Mouse (Mus musculus) C2C12 (cell line): ENCODE results near the gene Olfml1. TPM values are rescaled to one million over a fixed set of nuclear protein-coding genes. Genes with fewer than 3 reads are reported as not detected.

ENCODE experiments used
- H3K27me3 ChIP-seq: one replicate; pipeline ENCODE4 v1.6.1; 2011; ENCODE audit not compliant: control insufficient read depth, insufficient read depth, insufficient read length
- H3K36me3 ChIP-seq: one replicate; pipeline ENCODE4 v1.6.1; 2011; ENCODE audit not compliant: control insufficient read depth, insufficient read depth
- H3K4me3 ChIP-seq: one replicate; pipeline ENCODE4 v1.5.1; 2011; ENCODE audit warnings: mild to moderate bottlenecking, control low read depth; ENCODE audit not compliant: poor library complexity, insufficient read depth, severe bottlenecking
- H3K79me2 ChIP-seq: one replicate; pipeline ENCODE4 v1.6.1; 2011; ENCODE audit not compliant: control insufficient read depth, insufficient read depth
- H3K79me3 ChIP-seq: one replicate; pipeline ENCODE4 v1.6.1; 2011; ENCODE audit warnings: low read depth, control low read depth
- H3ac ChIP-seq: one replicate; pipeline ENCODE3; 2011; ENCODE audit warnings: low read depth; ENCODE audit not compliant: control insufficient read depth, insufficient read length
- CEBPB ChIP-seq: IDR thresholded peaks from one replicate; pipeline ENCODE4 v1.6.1; 2011; ENCODE audit warnings: low read depth, mild to moderate bottlenecking, control low read depth, moderate library complexity
- CTCF ChIP-seq: IDR thresholded peaks from one replicate; pipeline ENCODE4 v1.5.1; 2011; ENCODE audit not compliant: control insufficient read depth, insufficient read depth, insufficient read length
- FOSL1 ChIP-seq: IDR thresholded peaks from one replicate; pipeline ENCODE4 v1.8.0; 2011; ENCODE audit warnings: mild to moderate bottlenecking, low read length; ENCODE audit not compliant: poor library complexity, insufficient read depth, severe bottlenecking
- MAX ChIP-seq: IDR thresholded peaks from one replicate; pipeline ENCODE4 v1.6.1; 2011; ENCODE audit warnings: mild to moderate bottlenecking, control low read depth
- MYOD1 ChIP-seq: IDR thresholded peaks from one replicate; pipeline ENCODE4 v1.6.1; 2011; ENCODE audit warnings: low read depth; ENCODE audit not compliant: control insufficient read depth, insufficient read length
- MYOG ChIP-seq: IDR thresholded peaks from one replicate; pipeline ENCODE4 v1.6.1; 2011; ENCODE audit not compliant: control insufficient read depth, insufficient read length; ENCODE audit errors: extremely low read depth
- USF1 ChIP-seq: IDR thresholded peaks from one replicate; pipeline ENCODE4 v1.6.1; 2011; ENCODE audit warnings: low read depth, mild to moderate bottlenecking, control low read depth, moderate library complexity
- polyA plus RNA-seq: library from polyadenylated mRNA; unstranded; fragments of >200 nt; fragmentation: generic; extraction: Trizol; gene quantifications from one replicate; pipeline ENCODE4 v1.2.1, GENCODE M21; 2012; ENCODE audit warnings: missing spikeins

The Olfml1 gene
- polyA plus RNA-seq, 1 experiment: not detected

GRCm38 (mm10) chr7:107595426-107595825 lies 28.2 kb downstream of the Olfml1 start:
- Histone ChIP-seq H3K79me3 (no peaks in the 10 kb centered on the region), H3K79me2 (no peaks in the 10 kb centered on the region), H3K36me3 (no peaks in the 10 kb centered on the region), H3K27me3 (no peaks in the 10 kb centered on the region), H3ac (no peak overlapping the region), H3K4me3 (no peak overlapping the region)
- TF ChIP-seq FOSL1 (no peak), MYOG (no peak), CTCF (no peak), CEBPB (no peak), USF1 (no peak)

DNA sequence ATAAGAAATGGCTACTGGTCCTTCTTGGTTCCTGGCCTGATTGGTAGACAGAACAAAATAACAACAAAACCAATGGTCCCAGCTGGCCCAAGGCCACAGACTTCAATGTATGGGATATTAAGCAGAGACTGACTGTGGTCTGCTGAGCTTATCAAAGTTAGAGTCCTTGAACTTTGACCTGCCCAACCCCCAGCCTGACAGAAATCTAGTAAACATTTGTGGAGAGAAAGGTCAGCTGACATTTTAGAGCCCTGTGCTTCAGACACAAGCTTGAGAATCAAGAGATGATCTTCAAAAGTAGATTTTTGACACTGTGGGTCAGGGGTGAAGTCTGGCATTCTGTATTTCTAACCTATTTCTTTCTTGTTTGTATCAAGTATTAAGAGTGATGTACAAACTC lies 29.5 kb downstream of the Olfml1 start:
- no peak overlapping the region for H3K4me3 ChIP-seq
- TF ChIP-seq MYOD1 (no peak), CEBPB (no peak), MYOG (no peak), CTCF (no peak), MAX (no peak), FOSL1 (no peak), USF1 (no peak)
- H3K79me3 ChIP-seq: no peaks in the 10 kb centered on the region
- no peaks in the 10 kb centered on the region for H3K36me3 ChIP-seq
- no peaks in the 10 kb centered on the region for H3K27me3 ChIP-seq
- H3ac ChIP-seq: no peak overlapping the region
- H3K79me2 ChIP-seq: no peaks in the 10 kb centered on the region

DNA sequence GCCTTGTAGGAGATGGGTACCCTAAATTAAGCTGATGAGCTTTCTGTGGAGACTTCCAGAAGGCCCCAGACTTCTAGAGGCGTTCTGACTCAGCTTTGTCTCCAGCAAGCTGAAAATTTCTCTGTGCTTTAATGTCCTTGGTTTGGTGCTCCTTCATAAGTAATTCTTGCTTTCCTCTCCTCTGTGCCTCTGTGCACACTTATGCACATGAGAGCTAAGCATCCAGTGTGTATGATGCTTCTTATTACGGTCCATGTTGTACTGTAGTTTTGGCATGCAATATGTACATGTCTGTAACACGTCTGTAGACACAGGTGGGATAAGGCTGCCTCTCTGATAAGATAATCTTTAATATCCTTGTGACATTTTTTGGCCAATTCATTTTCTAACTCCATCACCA lies 30.7 kb downstream of the Olfml1 start:
- no peak overlapping the region for H3ac ChIP-seq
- H3K4me3 ChIP-seq: no peak overlapping the region
- H3K27me3 ChIP-seq: no peaks in the 10 kb centered on the region
- no peak for TF ChIP-seq CEBPB
- TF ChIP-seq CTCF: no peak
- no peak for TF ChIP-seq USF1
- TF ChIP-seq MAX: no peak
- H3K79me3 ChIP-seq: no peaks in the 10 kb centered on the region
- H3K79me2 ChIP-seq: no peaks in the 10 kb centered on the region
- H3K36me3 ChIP-seq: no peaks in the 10 kb centered on the region

DNA sequence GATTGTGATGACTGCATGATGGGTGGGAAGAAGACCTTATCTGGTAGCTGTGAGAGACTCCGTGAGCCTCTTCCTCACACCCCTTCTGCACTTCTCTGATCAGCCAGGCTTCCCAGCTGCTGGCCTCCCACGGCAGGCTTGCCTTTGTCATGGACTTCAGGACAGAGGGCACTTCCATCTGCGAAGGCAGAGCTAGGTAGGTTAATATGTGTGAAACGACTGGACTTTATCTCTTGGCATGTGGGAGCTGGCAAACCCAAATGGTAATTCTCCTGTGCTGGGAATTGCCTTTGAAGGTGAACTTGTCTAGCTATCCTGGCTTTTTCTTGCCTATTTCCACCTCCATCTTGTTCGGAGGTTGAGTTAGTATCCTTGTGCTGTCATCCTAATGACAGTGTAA lies 33.4 kb downstream of the Olfml1 start:
- H3K27me3 ChIP-seq: no peaks in the 10 kb centered on the region

GRCm38 (mm10) chr7:107602505-107602904 lies 35.3 kb downstream of the Olfml1 start:
- no peak for TF ChIP-seq MYOD1
- no peak for TF ChIP-seq FOSL1
- TF ChIP-seq MYOG: no peak
- no peak for TF ChIP-seq CTCF
- TF ChIP-seq MAX: no peak
- TF ChIP-seq CEBPB: no peak
- no peak for TF ChIP-seq USF1
- Histone ChIP-seq H3K4me3 (no peak overlapping the region), H3ac (no peak overlapping the region), H3K79me3 (no peaks in the 10 kb centered on the region), H3K36me3 (no peaks in the 10 kb centered on the region), H3K27me3 (no peaks in the 10 kb centered on the region), H3K79me2 (no peaks in the 10 kb centered on the region)

More for the DNA sequence above, 33.4 kb downstream of the Olfml1 start:
- H3K79me3 ChIP-seq: no peaks in the 10 kb centered on the region
- no peak for TF ChIP-seq FOSL1
- no peak for TF ChIP-seq MYOG
- no peak for TF ChIP-seq CTCF
- TF ChIP-seq MYOD1: no peak
- TF ChIP-seq MAX: no peak
- no peak for TF ChIP-seq CEBPB
- no peak for TF ChIP-seq USF1
- no peak overlapping the region for H3K4me3 ChIP-seq
- no peaks in the 10 kb centered on the region for H3K36me3 ChIP-seq
- no peak overlapping the region for H3ac ChIP-seq
- no peaks in the 10 kb centered on the region for H3K79me2 ChIP-seq

DNA sequence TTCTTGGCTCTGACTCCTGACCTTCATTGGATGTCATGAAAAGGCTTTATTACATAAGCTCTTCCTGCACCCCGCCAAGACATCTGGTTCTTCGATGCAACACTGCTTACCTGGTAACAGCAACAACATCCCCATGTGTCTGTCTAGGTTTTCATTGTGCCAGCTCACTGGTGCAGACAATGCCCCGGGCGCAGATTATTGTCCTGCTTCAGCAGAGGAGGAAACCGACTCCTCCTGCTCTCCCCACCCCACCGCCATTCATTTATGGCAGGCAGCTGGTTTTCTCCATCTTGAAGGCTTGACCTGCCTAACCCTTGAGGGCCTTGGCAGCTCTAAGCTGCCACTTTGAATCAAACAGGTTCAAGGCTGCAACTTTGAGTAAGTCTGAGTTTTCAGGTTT lies 35.7 kb downstream of the Olfml1 start:
- Histone ChIP-seq H3K79me2 (no peaks in the 10 kb centered on the region), H3K36me3 (no peaks in the 10 kb centered on the region), H3K27me3 (no peaks in the 10 kb centered on the region), H3ac (no peak overlapping the region), H3K4me3 (no peak overlapping the region), H3K79me3 (no peaks in the 10 kb centered on the region)
- TF ChIP-seq FOSL1: no peak
- TF ChIP-seq MAX: no peak

- TF ChIP-seq FOSL1: no peak
- TF ChIP-seq MYOG: no peak
- TF ChIP-seq CTCF: no peak
- TF ChIP-seq MYOD1: no peak
- TF ChIP-seq MAX: no peak
- TF ChIP-seq CEBPB: no peak
- TF ChIP-seq USF1: no peak
- Histone ChIP-seq H3K27me3 (no peaks in the 10 kb centered on the region), H3ac (no peak overlapping the region), H3K79me2 (no peaks in the 10 kb centered on the region), H3K79me3 (no peaks in the 10 kb centered on the region), H3K4me3 (no peak overlapping the region), H3K36me3 (no peaks in the 10 kb centered on the region)
Measured at GRCm38 (mm10) chr7:107607766-107608165, 40.5 kb downstream of the Olfml1 start.
